Mouse (Mus musculus) forebrain, postnatal 0 days (tissue): ENCODE data around the gene Tet1. TPM values are rescaled to one million over a fixed set of nuclear protein-coding genes. Genes with fewer than 3 reads are reported as not detected.

Experiments used
- ATAC-seq: fragments of 200-750 bp; cut with Nextera tagmentation; 2 replicates; pipeline ENCODE4 v1.8.0; 2017; ENCODE audit warnings: mild to moderate bottlenecking, moderate library complexity
- DNase-seq: peaks from one replicate; pipeline ENCODE4 v3.0.0-alpha.2; 2015
- H3K27ac ChIP-seq: fragments of 300-500 bp; sonication (generic); 2 replicates; pipeline ENCODE4 v1.5.1; 2014; ENCODE audit warnings: low read depth, mild to moderate bottlenecking, antibody characterized with exemption, low read length, moderate library complexity, mixed read lengths
- H3K27me3 ChIP-seq: fragments of 300-500 bp; sonication (generic); 2 replicates; pipeline ENCODE4 v1.6.1; 2014; ENCODE audit warnings: mild to moderate bottlenecking, low read length, mixed read lengths; ENCODE audit not compliant: insufficient read depth
- H3K36me3 ChIP-seq: fragments of 300-500 bp; sonication (generic); 2 replicates; pipeline ENCODE4 v1.6.1; 2014; ENCODE audit warnings: mild to moderate bottlenecking, moderate library complexity; ENCODE audit not compliant: insufficient read depth
- H3K4me1 ChIP-seq: fragments of 300-500 bp; sonication (generic); 2 replicates; pipeline ENCODE4 v1.6.1; 2014; ENCODE audit warnings: antibody characterized with exemption; ENCODE audit not compliant: insufficient read depth
- H3K4me2 ChIP-seq: fragments of 300-500 bp; sonication (generic); 2 replicates; pipeline ENCODE4 v1.6.1; 2014; ENCODE audit warnings: low read depth, mild to moderate bottlenecking, moderate library complexity
- H3K4me3 ChIP-seq: fragments of 300-500 bp; sonication (generic); 2 replicates; pipeline ENCODE4 v1.5.1; 2014; ENCODE audit warnings: low read depth, low read length, mixed read lengths
- H3K9ac ChIP-seq: fragments of 300-500 bp; sonication (generic); 2 replicates; pipeline ENCODE4 v1.6.1; 2014; ENCODE audit warnings: mild to moderate bottlenecking
- H3K9me3 ChIP-seq: fragments of 300-500 bp; sonication (generic); 2 replicates; pipeline ENCODE4 v1.6.1; 2016; ENCODE audit warnings: low read length
- CTCF ChIP-seq: sonication (generic); IDR thresholded peaks from 2 replicates; pipeline ENCODE4 v1.5.1; 2016; ENCODE audit warnings: antibody characterized with exemption, control low read depth, low read depth
- WGBS: fragments of 180-500 bp; shearing (Covaris S2); extraction: QIAGEN DNeasy Blood & Tissue Kit; methylation state at CpG from one replicate; pipeline ENCODE4 v1.1.7; 2014; 5-methylcytosine and 5-hydroxymethylcytosine counted together
- polyA plus RNA-seq: library from polyadenylated mRNA; unstranded; fragments of >200 nt; fragmentation: Nextera tagmentation; extraction: Ambion mirVana; gene quantifications from 2 replicates; pipeline ENCODE4 v1.2.1, GENCODE M21; 2015
- total RNA-seq: library from RNA; depleted of rRNA; stranded (reverse); fragments of >200 nt; gene quantifications from 2 replicates; pipeline ENCODE4 v1.2.3, GENCODE M21; 2014

Tet1 gene
- total and polyA plus RNA-seq, 2 experiments from 2014 or later: 32.1 to 32.7 TPM

- DNase-seq (no peak), ATAC-seq (no peak)
- H3K36me3 ChIP-seq: no peaks in the 10 kb centered on the region
- no peak for TF ChIP-seq CTCF
- H3K4me3 ChIP-seq: no peak overlapping the region
- 85% methylated on average over 7 of the region's 7 CpGs for WGBS
- no peak overlapping the region for H3K9ac ChIP-seq
- H3K27ac ChIP-seq: no peak overlapping the region
- H3K4me1 ChIP-seq: no peaks in the 10 kb centered on the region
- H3K4me2 ChIP-seq: no peak overlapping the region
- no peaks in the 10 kb centered on the region for H3K27me3 ChIP-seq
- no peaks in the 10 kb centered on the region for H3K9me3 ChIP-seq
Observed at GRCm38 (mm10) chr10:62851578-62851977, 57.2 kb downstream of the Tet1 start.

- H3K27me3 ChIP-seq: no peaks in the 10 kb centered on the region
- no peak overlapping the region for H3K27ac ChIP-seq
- no peak for TF ChIP-seq CTCF
- H3K4me1 ChIP-seq: no peaks in the 10 kb centered on the region
- DNase-seq (no peak), ATAC-seq (no peak; the same call in 1 of the 2 replicates)
- no peak overlapping the region for H3K4me2 ChIP-seq
- H3K36me3 ChIP-seq: no peaks in the 10 kb centered on the region
- no peak overlapping the region for H3K4me3 ChIP-seq
- 62% methylated on average over 4 of the region's 4 CpGs for WGBS
- no peak overlapping the region for H3K9ac ChIP-seq
- no peaks in the 10 kb centered on the region for H3K9me3 ChIP-seq
Observed at GRCm38 (mm10) chr10:62851025-62851424, 57.8 kb downstream of the Tet1 start.

- ATAC-seq (no peak), DNase-seq (no peak)
- no peak for TF ChIP-seq CTCF
- Histone ChIP-seq H3K4me2 (no peak overlapping the region), H3K4me3 (no peak overlapping the region), H3K27me3 (no peaks in the 10 kb centered on the region), H3K27ac (no peak overlapping the region), H3K36me3 (no peaks in the 10 kb centered on the region), H3K4me1 (no peaks in the 10 kb centered on the region), H3K9ac (no peak overlapping the region), H3K9me3 (no peaks in the 10 kb centered on the region)
- 98% methylated on average over 2 of the region's 2 CpGs for WGBS
Observed at GRCm38 (mm10) chr10:62848783-62849182, 60.0 kb downstream of the Tet1 start.

GRCm38 (mm10) chr10:62847069-62847626 is 61.6 kb downstream of the Tet1 start:
- no peaks in the 10 kb centered on the region for H3K9me3 ChIP-seq
- WGBS: 38% methylated on average over 12 of the region's 12 CpGs
- no peaks in the 10 kb centered on the region for H3K36me3 ChIP-seq
- no peaks in the 10 kb centered on the region for H3K4me1 ChIP-seq
- H3K27me3 ChIP-seq: no peaks in the 10 kb centered on the region
- H3K27ac ChIP-seq: no peak overlapping the region
- ATAC-seq (peak; percentile 84), DNase-seq (peak; percentile 76)
- H3K4me2 ChIP-seq: no peak overlapping the region
- peak; percentile 67 for TF ChIP-seq CTCF
- H3K9ac ChIP-seq: no peak overlapping the region
- H3K4me3 ChIP-seq: no peak overlapping the region

GRCm38 (mm10) chr10:62843787-62844491 is 64.9 kb downstream of the Tet1 start:
- no peak overlapping the region for H3K9ac ChIP-seq
- H3K4me2 ChIP-seq: no peak overlapping the region
- peaks cover 13% of the 10 kb centered on the region for H3K36me3 ChIP-seq
- no peaks in the 10 kb centered on the region for H3K4me1 ChIP-seq
- no peaks in the 10 kb centered on the region for H3K9me3 ChIP-seq
- no peak for TF ChIP-seq CTCF
- no peak overlapping the region for H3K4me3 ChIP-seq
- 83% methylated on average over 9 of the region's 9 CpGs for WGBS
- ATAC-seq: no peak
- no peak overlapping the region for H3K27ac ChIP-seq
- H3K27me3 ChIP-seq: no peaks in the 10 kb centered on the region
- DNase-seq: no peak

- Histone ChIP-seq H3K4me1 (no peaks in the 10 kb centered on the region), H3K4me3 (no peak overlapping the region), H3K4me2 (no peak overlapping the region), H3K27me3 (no peaks in the 10 kb centered on the region), H3K9ac (no peak overlapping the region), H3K9me3 (no peaks in the 10 kb centered on the region), H3K36me3 (peaks cover 22% of the 10 kb centered on the region), H3K27ac (no peak overlapping the region)
- WGBS: 73% methylated on average over 10 of the region's 10 CpGs
- no peak for TF ChIP-seq CTCF
- ATAC-seq: no peak
- DNase-seq: no peak
Observed at GRCm38 (mm10) chr10:62841901-62842447, 66.8 kb downstream of the Tet1 start.

- H3K9me3 ChIP-seq: no peaks in the 10 kb centered on the region
- H3K4me2 ChIP-seq: no peak overlapping the region
- H3K9ac ChIP-seq: no peak overlapping the region
- no peak for TF ChIP-seq CTCF
- DNase-seq (no peak), ATAC-seq (no peak)
- 94% methylated on average over 7 of the region's 7 CpGs for WGBS
- no peaks in the 10 kb centered on the region for H3K4me1 ChIP-seq
- H3K4me3 ChIP-seq: no peak overlapping the region
- no peak overlapping the region for H3K27ac ChIP-seq
- H3K27me3 ChIP-seq: no peaks in the 10 kb centered on the region
- H3K36me3 ChIP-seq: peaks cover 25% of the 10 kb centered on the region
Observed at GRCm38 (mm10) chr10:62840687-62841086, 68.1 kb downstream of the Tet1 start.
